Mouse (Mus musculus) neutrophil, adult 5-6 weeks (primary cell): Measurements from ENCODE around the gene Eps15l1. TPM values are rescaled to one million over a fixed set of nuclear protein-coding genes. Genes with fewer than 3 reads are reported as not detected.

Experiments used
- ATAC-seq: fragments of 151-379, 151-347 bp; 2 replicates; pipeline ENCODE4 v1.8.0; 2017; ENCODE audit warnings: mild to moderate bottlenecking, moderate TSS enrichment; ENCODE audit not compliant: insufficient number of reproducible peaks, poor library complexity, low FRiP score, severe bottlenecking; ENCODE audit errors: extremely low read depth
- total RNA-seq: library from RNA; stranded (forward); fragments of 200-1000 nt; gene quantifications from 2 replicates; pipeline ENCODE4 v1.2.3, GENCODE M21; 2017

The Eps15l1 gene
- total RNA-seq, 1 experiment from 2014 or later = 69.5 TPM

- ATAC-seq = no peak
Observed at GRCm38 (mm10) chr8:72306913-72307312, 114.3 kb downstream of the Eps15l1 start.

GRCm38 (mm10) chr8:72305210-72305905 lies 115.9 kb downstream of the Eps15l1 start, which contains the start of gene Gm10282:
Gene Gm10282 (minus strand): TSS chr8:72305260.
- ATAC-seq = no peak

GRCm38 (mm10) chr8:72303633-72304032 lies 117.6 kb downstream of the Eps15l1 start:
- peak; percentile 54 for ATAC-seq

- no peak for ATAC-seq
Observed at GRCm38 (mm10) chr8:72302986-72303612, 118.2 kb downstream of the Eps15l1 start.

GRCm38 (mm10) chr8:72301497-72301896 lies 119.8 kb downstream of the Eps15l1 start:
- ATAC-seq = no peak

GRCm38 (mm10) chr8:72300654-72301400 lies 120.4 kb downstream of the Eps15l1 start:
- ATAC-seq = no peak

GRCm38 (mm10) chr8:72298928-72299327 lies 122.3 kb downstream of the Eps15l1 start:
- no peak for ATAC-seq

GRCm38 (mm10) chr8:72296561-72296960 lies 124.7 kb downstream of the Eps15l1 start:
- no peak for ATAC-seq

- ATAC-seq = peak; percentile 64
Observed at GRCm38 (mm10) chr8:72295679-72296078, 125.6 kb downstream of the Eps15l1 start.

GRCm38 (mm10) chr8:72295125-72295524 lies 126.1 kb downstream of the Eps15l1 start:
- no peak for ATAC-seq

- no peak for ATAC-seq
Observed at GRCm38 (mm10) chr8:72293309-72293708, 128.0 kb downstream of the Eps15l1 start.

- ATAC-seq = no peak
Observed at GRCm38 (mm10) chr8:72291104-72291503, 130.2 kb downstream of the Eps15l1 start.

Other genes with a start within 250 kb of the Eps15l1 start
- 38.6 and 47.4 TPM in 2 replicates for gene Hsh2d, start 231.8 kb downstream of the Eps15l1 start, total RNA-seq
- 1.6 and 1.7 TPM in 2 replicates for gene Cib3, start 208.6 kb downstream of the Eps15l1 start, total RNA-seq
- gene Gm11034, start 207.8 kb downstream of the Eps15l1 start, total RNA-seq = not detected in 2 replicates
- 259 and 282 TPM in 2 replicates for gene Fam32a, start 201.7 kb downstream of the Eps15l1 start, total RNA-seq
- 156 and 166 TPM in 2 replicates for gene Ap1m1, start 181.4 kb downstream of the Eps15l1 start, total RNA-seq
- 5.0 and 9.7 TPM in 2 replicates for gene Gm10282, start 116.2 kb downstream of the Eps15l1 start, total RNA-seq
- gene Klf2, start 102.4 kb downstream of the Eps15l1 start, total RNA-seq = 428 and 461 TPM in 2 replicates
- gene Calr3, start 22.4 kb upstream of the Eps15l1 start, total RNA-seq = 0.81 TPM in 1 of 2 replicates, not detected in the other
- gene 1700030K09Rik, start 22.4 kb upstream of the Eps15l1 start, total RNA-seq = 11.2 and 12.3 TPM in 2 replicates
- gene Cherp, start 53.8 kb upstream of the Eps15l1 start, total RNA-seq = 21.0 and 22.2 TPM in 2 replicates
- 55.1 and 65.8 TPM in 2 replicates for gene Slc35e1, start 71.2 kb upstream of the Eps15l1 start, total RNA-seq
- 9.1 and 10.1 TPM in 2 replicates for gene Med26, start 126.8 kb upstream of the Eps15l1 start, total RNA-seq
- 36.3 and 46.4 TPM in 2 replicates for gene Smim7, start 149.6 kb upstream of the Eps15l1 start, total RNA-seq
- gene Tmem38a, start 150.6 kb upstream of the Eps15l1 start, total RNA-seq = 20.3 and 23.6 TPM in 2 replicates
- gene Nwd1, start 225.3 kb upstream of the Eps15l1 start, total RNA-seq = 0.12 TPM in 2 replicates